Mouse (Mus musculus) testis, adult 2 months (tissue): ENCODE measurements around the gene Ank3.

Source experiments
- CTCF ChIP-seq: fragments of 200-500 bp; IDR thresholded peaks from 2 replicates; pipeline ENCODE4 v1.5.1; 2012; ENCODE audit warnings: low read depth, mild to moderate bottlenecking, inconsistent platforms, low read length, moderate library complexity; ENCODE audit not compliant: control insufficient read depth, insufficient read depth, insufficient replicate concordance
- POLR2A ChIP-seq: fragments of 200-500 bp; IDR thresholded peaks from 2 replicates; pipeline ENCODE4 v1.6.1; 2012; ENCODE audit warnings: low read depth, mild to moderate bottlenecking, inconsistent platforms, low read length, moderate library complexity; ENCODE audit not compliant: control insufficient read depth

DNA sequence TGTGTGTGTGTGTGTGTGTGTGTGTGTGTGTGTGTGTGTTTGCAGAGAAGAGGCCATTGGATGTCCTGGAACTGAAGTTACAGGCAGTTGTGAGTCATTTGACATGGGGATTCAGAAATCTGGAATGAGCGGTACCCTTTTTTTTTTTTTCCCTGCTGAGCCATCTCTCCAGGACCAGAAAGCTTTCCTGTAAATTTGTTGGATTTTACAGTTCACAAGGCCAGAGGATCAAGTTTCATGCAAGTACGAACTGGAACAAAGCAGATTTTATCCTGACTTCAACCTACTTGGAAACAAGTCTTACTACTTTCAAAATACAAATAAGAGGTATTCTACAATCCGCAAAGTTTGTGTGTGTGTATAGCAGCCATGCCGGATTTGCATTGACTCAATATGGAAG is 123.4 kb downstream of the Ank3 start:
- TF ChIP-seq CTCF (no peak), POLR2A (no peak)
